Mouse (Mus musculus): ENCODE data around the gene Glod4. TPM values are rescaled to one million over a fixed set of nuclear protein-coding genes. Genes with fewer than 3 reads are reported as not detected.
A peak's percentile ranks its signal among the peaks of the same experiment; 100 is the strongest.

Gene Glod4
- total and polyA plus RNA-seq, 2 experiments from 2014 or later = 63.5 to 116 TPM

- Histone ChIP-seq H3K4me3 (ENCODE audit: low read depth, low read length) (no peak overlapping the region), H3K9ac (replicated peaks; ENCODE audit: low read length, poor library complexity, severe bottlenecking) (no peak overlapping the region), H3K4me1 (ENCODE audit: insufficient read depth, low read length) (no peaks in the 10 kb centered on the region), H3K27ac (ENCODE audit: low read depth, low read length) (no peak overlapping the region), H3K36me3 (ENCODE audit: insufficient read depth, low read length) (no peaks in the 10 kb centered on the region), H3K27me3 (ENCODE audit: insufficient read depth, low read length) (no peaks in the 10 kb centered on the region), H3K9me3 (ENCODE audit: low read length) (no peaks in the 10 kb centered on the region), H3K4me2 (ENCODE audit: low read depth, low read length, poor library complexity, severe bottlenecking) (no peak overlapping the region)
- DNase-seq (ENCODE audit: low spot score) (no peak), ATAC-seq (ENCODE audit: low FRiP score) (no peak)
- no peak for TF ChIP-seq CTCF (IDR thresholded peaks at IDR 0.05)
- 51% methylated on average over 8 of the region's 8 CpGs for WGBS
Observed at GRCm38 (mm10) chr11:76196977-76197469, 46.5 kb downstream of the Glod4 start.

GRCm38 (mm10) chr11:76196275-76196976, 47.1 kb downstream of the Glod4 start:
- Histone ChIP-seq H3K4me2 (ENCODE audit: low read depth, low read length, poor library complexity, severe bottlenecking) (no peak overlapping the region), H3K9ac (replicated peaks; ENCODE audit: low read length, poor library complexity, severe bottlenecking) (no peak overlapping the region), H3K4me3 (ENCODE audit: low read depth, low read length) (no peak overlapping the region), H3K36me3 (ENCODE audit: insufficient read depth, low read length) (no peaks in the 10 kb centered on the region), H3K27me3 (ENCODE audit: insufficient read depth, low read length) (no peaks in the 10 kb centered on the region), H3K4me1 (ENCODE audit: insufficient read depth, low read length) (no peaks in the 10 kb centered on the region), H3K27ac (ENCODE audit: low read depth, low read length) (no peak overlapping the region), H3K9me3 (ENCODE audit: low read length) (no peaks in the 10 kb centered on the region)
- 57% methylated on average over 8 of the region's 8 CpGs for WGBS
- ATAC-seq (ENCODE audit: low FRiP score) (no peak), DNase-seq (ENCODE audit: low spot score) (no peak)
- no peak for TF ChIP-seq CTCF (IDR thresholded peaks at IDR 0.05)

- H3K4me3 ChIP-seq (ENCODE audit: low read depth, low read length) = no peak overlapping the region
- H3K27ac ChIP-seq (ENCODE audit: low read depth, low read length) = no peak overlapping the region
- DNase-seq (ENCODE audit: low spot score) = no peak
- no peaks in the 10 kb centered on the region for H3K9me3 ChIP-seq (ENCODE audit: low read length)
- H3K4me1 ChIP-seq (ENCODE audit: insufficient read depth, low read length) = no peaks in the 10 kb centered on the region
- no peaks in the 10 kb centered on the region; the same call in 1 of the 2 replicates for H3K36me3 ChIP-seq (ENCODE audit: insufficient read depth, low read length)
- WGBS = 89% methylated on average over 6 of the region's 6 CpGs
- no peak for TF ChIP-seq CTCF (IDR thresholded peaks at IDR 0.05)
- H3K4me2 ChIP-seq (ENCODE audit: low read depth, low read length, poor library complexity, severe bottlenecking) = no peak overlapping the region
- no peak overlapping the region for H3K9ac ChIP-seq (replicated peaks; ENCODE audit: low read length, poor library complexity, severe bottlenecking)
- ATAC-seq (ENCODE audit: low FRiP score) = no peak
- H3K27me3 ChIP-seq (ENCODE audit: insufficient read depth, low read length) = no peaks in the 10 kb centered on the region
Observed at GRCm38 (mm10) chr11:76186908-76187307, 56.6 kb downstream of the Glod4 start.

GRCm38 (mm10) chr11:76183745-76184144, 59.8 kb downstream of the Glod4 start:
- no peak for DNase-seq (ENCODE audit: low spot score)
- 88% methylated on average over 4 of the region's 4 CpGs for WGBS
- no peak for TF ChIP-seq CTCF (IDR thresholded peaks at IDR 0.05)
- H3K4me1 ChIP-seq (ENCODE audit: insufficient read depth, low read length) = no peaks in the 10 kb centered on the region; the same call in 1 of the 2 replicates
- no peaks in the 10 kb centered on the region for H3K9me3 ChIP-seq (ENCODE audit: low read length)
- no peak overlapping the region for H3K4me2 ChIP-seq (ENCODE audit: low read depth, low read length, poor library complexity, severe bottlenecking)
- H3K36me3 ChIP-seq (ENCODE audit: insufficient read depth, low read length) = no peaks in the 10 kb centered on the region; the same call in 1 of the 2 replicates
- no peaks in the 10 kb centered on the region for H3K27me3 ChIP-seq (ENCODE audit: insufficient read depth, low read length)
- H3K27ac ChIP-seq (ENCODE audit: low read depth, low read length) = no peak overlapping the region
- H3K9ac ChIP-seq (replicated peaks; ENCODE audit: low read length, poor library complexity, severe bottlenecking) = no peak overlapping the region
- ATAC-seq (ENCODE audit: low FRiP score) = no peak
- H3K4me3 ChIP-seq (ENCODE audit: low read depth, low read length) = no peak overlapping the region

- Histone ChIP-seq H3K36me3 (ENCODE audit: insufficient read depth, low read length) (peaks cover 4% of the 10 kb centered on the region), H3K4me2 (ENCODE audit: low read depth, low read length, poor library complexity, severe bottlenecking) (peak overlapping the region; percentile 74), H3K9me3 (ENCODE audit: low read length) (no peaks in the 10 kb centered on the region), H3K4me1 (ENCODE audit: insufficient read depth, low read length) (peaks cover 5% of the 10 kb centered on the region), H3K9ac (replicated peaks; ENCODE audit: low read length, poor library complexity, severe bottlenecking) (peak overlapping the region; percentile 81), H3K27me3 (ENCODE audit: insufficient read depth, low read length) (no peaks in the 10 kb centered on the region), H3K4me3 (ENCODE audit: low read depth, low read length) (peak overlapping the region; percentile 71), H3K27ac (ENCODE audit: low read depth, low read length) (peak overlapping the region; percentile 87; the same call in 1 of the 2 replicates)
- WGBS = 25% methylated on average over 7 of the region's 7 CpGs
- ATAC-seq (ENCODE audit: low FRiP score) (no peak), DNase-seq (ENCODE audit: low spot score) (no peak)
- TF ChIP-seq CTCF (IDR thresholded peaks at IDR 0.05) = no peak
Observed at GRCm38 (mm10) chr11:76180146-76180540, 63.4 kb downstream of the Glod4 start.

GRCm38 (mm10) chr11:76179495-76180145, 63.9 kb downstream of the Glod4 start, which contains the start of the genes Vps53 and Fam57a:
TSS of gene Vps53 (minus strand) at chr11:76179647.
TSS of gene Fam57a (plus strand) at chr11:76179671.
- Histone ChIP-seq H3K9me3 (ENCODE audit: low read length) (no peaks in the 10 kb centered on the region), H3K27me3 (ENCODE audit: insufficient read depth, low read length) (no peaks in the 10 kb centered on the region), H3K4me3 (ENCODE audit: low read depth, low read length) (peak within 1 kb of the TSS; percentile 71), H3K4me1 (ENCODE audit: insufficient read depth, low read length) (peaks cover 5% of the 10 kb centered on the region), H3K36me3 (ENCODE audit: insufficient read depth, low read length) (peaks cover 4% of the 10 kb centered on the region), H3K27ac (ENCODE audit: low read depth, low read length) (peak within 1 kb of the TSS; percentile 87), H3K9ac (replicated peaks; ENCODE audit: low read length, poor library complexity, severe bottlenecking) (peak within 1 kb of the TSS; percentile 81), H3K4me2 (ENCODE audit: low read depth, low read length, poor library complexity, severe bottlenecking) (peak within 1 kb of the TSS; percentile 74)
- no peak for TF ChIP-seq CTCF (IDR thresholded peaks at IDR 0.05)
- ATAC-seq (ENCODE audit: low FRiP score) (peak; percentile 89), DNase-seq (ENCODE audit: low spot score) (peak; percentile 89)
- WGBS = under 1% methylated on average over 37 of the region's 37 CpGs

Data from midbrain, postnatal 0 days (tissue).